Mouse (Mus musculus): ENCODE results near the gene Adap1.

The Adap1 gene

DNA sequence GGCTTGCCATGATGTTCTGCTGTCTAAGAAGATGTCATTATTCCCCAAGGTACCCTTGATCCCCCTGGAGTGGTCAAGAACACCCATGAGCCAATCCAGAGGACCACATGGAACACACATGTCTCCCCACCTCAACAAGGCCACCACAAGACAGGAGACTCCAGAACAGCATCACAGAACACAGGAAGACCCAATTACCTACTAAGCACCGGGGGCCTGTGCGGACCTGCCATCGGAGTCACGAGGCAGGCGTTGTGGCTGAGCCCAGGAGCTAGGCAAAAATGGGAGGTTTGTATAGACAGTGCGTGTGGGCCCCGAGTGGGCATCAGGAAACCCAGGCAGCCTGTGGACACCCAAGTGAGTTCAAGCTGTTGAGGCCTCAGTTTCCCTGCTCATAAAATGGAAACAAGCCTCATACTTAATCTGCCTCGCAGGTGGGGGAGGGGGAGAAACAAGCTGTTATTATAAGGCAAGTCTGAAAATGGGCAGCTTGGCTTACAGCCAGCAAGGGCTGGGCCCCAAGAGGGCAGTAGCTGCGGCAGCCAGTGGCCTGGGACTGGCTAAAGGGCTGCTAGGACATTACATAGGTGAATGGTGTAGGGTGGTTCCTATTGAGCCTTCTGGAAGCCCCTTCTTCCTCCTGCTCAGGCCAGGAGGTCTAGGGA is 2.0 kb downstream of the Adap1 start:
- no peak for DNase-seq (ENCODE audit: low read depth, low spot score)

DNA sequence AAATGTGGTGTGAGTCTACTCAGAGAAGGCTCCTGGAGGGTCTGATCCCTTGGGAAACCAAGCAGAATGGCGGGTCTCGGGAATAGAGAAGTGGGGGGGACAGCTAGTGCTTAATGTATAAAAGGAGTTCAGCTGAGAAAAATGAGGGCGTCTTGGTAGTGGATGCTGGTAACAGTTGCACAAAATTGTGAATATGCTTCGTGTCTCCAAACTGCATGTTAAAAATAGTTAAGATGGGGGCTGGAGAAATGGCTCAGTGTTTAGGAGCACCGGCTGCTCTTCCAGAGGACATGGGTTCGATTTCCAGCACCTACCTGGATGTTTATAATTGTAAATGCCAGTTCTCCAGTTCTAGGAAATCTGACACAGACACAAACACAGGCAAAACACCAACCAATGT is 4.1 kb downstream of the Adap1 start:
- DNase-seq (ENCODE audit: low read depth, low spot score) = no peak

DNA sequence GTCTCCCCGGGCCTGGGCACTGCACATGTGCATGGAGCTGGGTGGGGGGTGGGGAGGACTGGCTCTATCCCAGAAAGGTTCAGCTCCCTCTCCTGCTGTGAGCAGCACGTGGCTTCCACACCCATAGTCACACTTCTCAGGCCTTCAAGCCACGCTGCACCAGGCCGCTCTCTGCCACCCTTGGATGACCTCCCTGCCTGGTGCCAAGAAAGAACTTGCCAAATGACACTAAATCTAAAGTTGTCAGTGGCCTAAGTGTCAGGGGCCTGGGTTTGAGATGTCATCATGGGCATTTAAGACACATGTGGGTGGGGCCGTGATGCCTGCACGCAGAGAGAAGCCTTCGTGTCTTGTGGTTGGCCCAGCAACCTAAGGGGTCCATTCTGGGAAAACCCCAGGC is 5.0 kb downstream of the Adap1 start:
- peak; percentile 50 for DNase-seq (ENCODE audit: low read depth, low spot score)

DNA sequence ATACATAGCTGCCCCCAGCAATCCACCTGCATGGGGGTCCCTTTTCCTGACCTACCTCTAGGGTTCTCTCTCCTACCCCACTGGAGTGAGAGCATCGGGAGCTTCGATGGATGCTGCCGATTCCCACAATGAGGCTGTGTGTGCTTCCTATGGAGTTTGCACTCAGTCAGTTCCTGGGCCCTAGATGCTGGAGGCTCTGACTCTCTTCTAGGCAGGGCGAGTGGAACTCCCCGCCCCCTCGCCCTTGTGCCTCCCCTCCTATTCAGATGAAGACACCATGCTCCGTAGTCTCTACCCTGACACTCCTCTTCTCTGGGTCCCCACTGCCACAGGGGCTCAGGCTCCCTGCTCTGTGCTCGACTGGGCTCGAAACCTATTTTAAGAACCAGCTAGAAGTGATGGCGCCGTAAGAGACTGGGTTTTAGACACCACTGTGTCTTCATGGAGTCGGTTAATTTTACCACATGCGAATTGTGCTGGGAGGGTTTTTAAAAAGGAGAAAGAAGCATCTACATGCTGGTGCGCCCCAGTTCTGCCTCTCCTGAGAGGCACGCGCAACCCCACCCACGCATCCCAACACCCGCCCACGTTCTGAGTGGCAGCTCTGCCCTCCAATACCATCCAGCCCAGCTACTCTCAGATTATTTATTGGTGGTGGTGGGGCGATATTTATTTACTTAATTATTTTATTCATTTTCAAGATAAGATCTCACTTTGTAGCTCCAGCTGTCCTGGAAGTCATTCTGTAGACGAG is 7.5 kb downstream of the Adap1 start:
- peak; percentile 64 for DNase-seq (ENCODE audit: low read depth, low spot score)

DNA sequence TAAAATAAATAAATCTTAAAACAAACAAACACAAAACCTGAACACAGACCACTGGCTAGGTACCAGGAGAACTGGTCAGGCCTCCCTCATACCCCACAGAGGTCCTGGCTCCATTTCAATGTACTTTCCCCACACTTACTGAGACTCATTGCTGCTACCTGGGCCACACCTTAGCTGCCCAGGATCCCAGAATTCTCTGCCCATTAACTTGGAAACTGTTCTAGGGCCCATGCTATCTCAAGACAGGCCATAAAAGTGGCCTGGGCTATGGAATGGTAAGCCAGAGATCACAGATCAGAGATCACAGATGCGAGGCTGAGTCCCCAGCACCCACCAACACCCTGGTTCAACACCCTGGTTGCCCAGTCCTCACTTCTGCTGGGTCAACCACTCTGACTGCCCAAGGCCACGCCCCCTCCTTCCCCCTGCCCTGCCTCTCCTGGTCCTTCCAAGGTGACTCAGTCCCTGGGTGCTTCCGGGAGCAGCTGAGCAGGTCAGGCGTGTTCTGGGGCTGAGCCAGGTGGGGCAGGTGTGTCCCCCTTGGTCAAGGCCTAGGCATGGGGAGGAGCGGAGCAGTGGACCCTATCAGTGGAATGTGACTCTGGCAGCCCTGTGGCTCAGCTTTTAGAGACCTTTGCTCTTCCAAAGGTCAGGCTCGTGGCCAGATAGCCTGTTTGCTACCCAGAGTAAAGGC is 8.3 kb downstream of the Adap1 start:
- DNase-seq (ENCODE audit: low read depth, low spot score) = no peak

DNA sequence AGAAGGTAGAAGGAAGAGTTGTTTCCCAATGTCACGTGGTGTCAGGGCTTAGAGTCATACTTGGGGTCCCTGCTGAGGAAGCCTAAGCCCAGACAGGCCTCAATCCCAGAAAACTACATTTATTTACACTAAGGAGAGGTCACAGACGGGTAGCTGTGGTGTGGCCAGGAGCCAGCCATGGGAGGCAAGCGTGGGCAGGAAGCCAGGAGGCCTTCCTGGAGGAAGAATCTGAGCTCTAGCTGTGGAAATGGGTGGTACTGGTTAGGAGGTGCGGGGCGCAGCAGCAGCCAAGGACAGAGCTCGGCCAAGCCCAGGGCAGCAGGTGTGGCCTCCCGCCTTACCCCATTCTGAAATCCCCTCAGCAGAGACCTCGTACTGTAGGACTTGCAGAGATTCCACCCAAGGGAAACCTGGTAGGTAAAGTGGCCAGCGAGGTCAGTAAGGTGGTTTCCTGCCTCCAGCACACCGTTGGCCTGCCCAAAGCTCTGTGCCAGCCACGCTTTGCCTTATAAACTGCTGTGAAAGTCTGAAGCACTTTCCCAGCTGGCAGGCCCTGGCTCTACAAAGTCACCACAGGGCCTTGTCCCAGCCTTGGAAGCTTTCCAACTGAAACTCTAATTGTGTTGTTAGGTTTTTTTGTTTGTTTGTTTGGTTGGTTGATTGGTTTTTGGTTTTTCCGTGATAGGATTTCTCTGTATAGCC is 10.3 kb downstream of the Adap1 start:
- no peak for DNase-seq (ENCODE audit: low read depth, low spot score)

DNA sequence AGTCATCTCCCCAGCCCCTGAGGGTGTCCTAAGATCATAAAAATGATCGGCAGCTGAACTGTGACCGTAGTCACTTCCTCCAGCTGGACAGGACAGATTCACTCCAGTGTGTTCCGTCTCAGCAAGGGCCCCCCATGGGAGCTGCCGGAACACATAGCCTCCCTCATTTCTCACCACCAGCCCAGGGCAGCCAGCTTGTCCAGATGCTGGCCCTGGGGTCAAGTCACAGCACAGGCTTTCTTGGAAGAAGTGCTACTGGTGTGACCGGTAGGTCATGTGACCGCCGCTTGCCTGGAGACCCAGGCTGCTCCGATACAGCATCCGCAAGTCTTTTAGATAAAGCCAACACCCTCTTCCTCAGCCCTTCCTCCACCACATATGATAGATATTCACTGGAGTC is 11.9 kb downstream of the Adap1 start:
- no peak for DNase-seq (ENCODE audit: low read depth, low spot score)

DNA sequence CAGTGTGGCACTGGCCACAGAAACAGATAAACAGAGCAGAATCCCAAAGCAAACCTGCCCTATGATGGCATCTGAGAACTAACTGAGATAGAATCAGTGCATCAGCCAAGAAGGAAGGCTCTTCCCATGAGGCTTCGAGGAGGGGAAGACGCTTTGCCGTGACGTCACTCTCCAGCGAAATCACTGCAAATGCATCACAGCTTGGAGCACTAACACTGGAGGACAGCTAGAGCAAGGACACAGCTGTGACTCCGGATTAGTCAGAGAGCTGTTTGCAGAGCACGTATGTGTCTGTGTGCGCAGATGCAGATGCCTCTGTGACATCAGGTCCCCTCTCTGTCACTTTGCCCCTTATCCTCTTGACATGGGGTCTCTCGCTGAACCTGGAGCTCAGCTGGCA is 13.6 kb downstream of the Adap1 start:
- DNase-seq (ENCODE audit: low read depth, low spot score) = no peak

DNA sequence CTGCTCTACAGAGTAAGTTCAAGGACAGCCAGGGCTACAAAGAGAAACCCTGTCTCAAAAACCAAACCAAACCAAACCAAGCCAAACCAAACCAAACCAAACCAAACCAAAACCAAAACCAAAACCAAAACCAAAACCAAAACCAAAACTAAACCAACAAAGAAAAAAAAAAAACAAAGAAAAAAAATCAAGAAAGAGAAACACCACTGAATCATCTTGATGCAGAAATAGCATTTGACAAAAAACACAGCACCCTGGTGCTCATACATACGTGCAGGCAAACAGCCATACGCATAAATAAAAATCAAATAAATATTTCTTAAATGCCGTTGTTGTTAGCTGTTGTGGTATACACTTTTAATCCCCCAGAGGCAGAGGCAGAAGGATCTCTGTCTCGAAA is 14.9 kb downstream of the Adap1 start:
- no peak for DNase-seq (ENCODE audit: low read depth, low spot score)

DNA sequence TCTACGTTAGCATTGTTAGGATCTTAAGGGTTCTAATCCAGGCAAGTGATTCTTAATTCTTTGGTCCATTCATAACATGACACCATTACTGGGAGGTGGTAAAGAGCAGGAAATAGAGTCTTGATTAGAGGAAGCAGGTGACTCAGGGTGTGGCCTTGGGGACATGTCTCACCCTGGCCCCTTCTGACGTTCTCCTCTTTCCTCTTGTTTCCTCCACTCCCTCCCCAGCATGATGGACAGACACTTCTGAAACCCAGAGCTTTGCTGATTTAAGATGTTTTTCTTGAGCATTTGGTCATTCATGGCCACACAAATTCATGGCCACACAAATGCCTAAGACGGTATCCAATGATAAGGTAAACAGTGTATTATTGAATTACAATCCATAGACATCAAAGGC is 15.5 kb downstream of the Adap1 start:
- DNase-seq (ENCODE audit: low read depth, low spot score) = no peak

DNA sequence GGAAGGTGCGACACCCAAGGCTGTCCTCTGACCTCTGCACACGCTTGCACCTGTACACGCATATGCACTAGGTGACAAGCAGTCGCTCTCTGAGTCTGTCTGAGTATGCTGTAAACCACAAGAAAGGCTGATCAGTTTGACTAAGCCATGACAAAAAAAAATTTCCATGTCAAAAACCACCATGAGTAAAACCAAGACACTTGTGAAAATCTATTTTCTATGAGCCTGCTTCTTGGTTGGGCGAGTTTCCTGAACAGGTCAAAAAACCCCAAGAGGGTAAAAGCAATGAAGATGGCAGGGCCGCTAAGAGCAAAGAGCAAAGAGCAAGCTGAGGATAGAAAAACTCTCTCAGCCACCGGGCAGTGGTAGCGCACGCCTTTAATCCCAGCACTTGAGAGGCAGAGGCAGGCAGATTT is 21.8 kb downstream of the Adap1 start:
- DNase-seq (ENCODE audit: low read depth, low spot score) = no peak

DNA sequence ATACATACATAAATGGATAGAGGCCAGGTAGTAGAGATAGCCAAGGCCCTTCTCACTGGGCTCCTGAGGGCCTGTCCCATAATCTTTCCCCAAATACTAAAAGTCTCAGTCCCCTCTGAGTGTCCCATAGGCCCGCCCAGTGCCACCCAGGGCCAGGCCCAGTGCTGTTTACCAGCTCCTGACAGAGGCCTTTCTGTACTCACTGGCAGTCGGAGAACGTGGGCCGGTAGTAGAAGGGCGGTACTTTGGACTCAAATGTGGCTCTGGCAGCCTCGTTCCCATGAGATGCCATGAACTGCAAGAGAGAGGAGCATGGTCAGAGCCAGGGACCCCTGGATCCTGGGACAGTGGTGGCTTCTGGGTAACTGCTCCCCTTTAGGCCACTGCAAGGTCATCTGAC is 23.3 kb downstream of the Adap1 start:
- DNase-seq (ENCODE audit: low read depth, low spot score) = no peak

DNA sequence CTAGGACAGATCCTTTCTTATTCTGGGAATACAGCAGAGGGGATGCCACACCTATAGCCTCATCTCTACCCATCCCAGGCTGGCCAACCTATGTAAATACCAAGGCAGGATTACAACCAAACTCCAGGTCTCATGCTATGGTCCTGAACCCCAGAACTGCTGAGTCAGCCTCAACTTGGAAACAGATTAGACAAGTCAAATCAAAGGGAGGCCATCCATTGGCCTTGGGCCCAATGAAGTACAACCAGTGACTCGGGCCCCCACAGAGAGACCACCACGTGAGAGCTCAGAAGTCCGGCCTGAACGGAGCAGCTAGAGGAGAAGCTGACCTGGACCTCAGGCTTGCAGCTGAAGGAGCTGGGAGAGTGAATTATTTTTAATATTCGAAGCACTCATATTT is 27.7 kb downstream of the Adap1 start:
- DNase-seq (ENCODE audit: low read depth, low spot score) = no peak

DNA sequence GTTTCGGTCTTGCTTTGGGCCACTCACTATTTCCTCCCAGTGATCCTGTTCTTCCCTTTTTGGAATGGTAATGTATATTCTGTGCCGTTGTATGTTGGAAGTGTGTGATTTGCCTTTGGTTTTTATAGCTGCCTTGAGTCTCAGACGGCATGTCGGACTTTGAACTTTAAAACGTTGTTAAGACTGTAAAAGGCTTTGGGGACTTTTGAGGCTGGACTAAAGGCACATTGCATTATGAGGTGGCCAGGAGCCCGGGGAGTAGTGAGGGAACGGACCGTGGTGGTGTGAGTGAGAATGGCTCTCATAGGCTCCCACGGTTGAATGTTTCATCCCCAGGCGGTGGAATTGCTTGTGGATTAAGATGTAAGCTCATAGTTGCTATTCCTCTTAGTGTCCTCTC is 28.3 kb downstream of the Adap1 start:
- no peak for DNase-seq (ENCODE audit: low read depth, low spot score)

DNA sequence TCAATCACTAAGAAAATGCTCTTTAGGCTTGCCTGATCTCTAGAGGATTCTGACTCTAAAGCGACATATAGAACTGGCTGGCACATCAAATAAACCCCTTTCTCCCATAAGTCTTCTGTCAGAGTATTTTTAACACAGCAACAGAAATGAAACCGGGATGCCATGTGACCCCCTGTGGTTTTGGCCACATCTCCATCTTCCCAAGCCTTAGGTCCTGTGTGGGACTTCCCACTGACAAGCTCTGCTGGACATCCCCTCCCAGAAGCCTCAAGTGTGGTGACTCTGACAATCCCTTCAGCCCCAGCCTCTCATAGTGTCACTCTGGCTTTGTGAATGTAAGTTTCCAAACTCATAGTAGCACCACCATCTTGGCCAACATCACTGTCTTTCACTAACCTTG is 31.3 kb downstream of the Adap1 start:
- no peak for DNase-seq (ENCODE audit: low read depth, low spot score)

DNA sequence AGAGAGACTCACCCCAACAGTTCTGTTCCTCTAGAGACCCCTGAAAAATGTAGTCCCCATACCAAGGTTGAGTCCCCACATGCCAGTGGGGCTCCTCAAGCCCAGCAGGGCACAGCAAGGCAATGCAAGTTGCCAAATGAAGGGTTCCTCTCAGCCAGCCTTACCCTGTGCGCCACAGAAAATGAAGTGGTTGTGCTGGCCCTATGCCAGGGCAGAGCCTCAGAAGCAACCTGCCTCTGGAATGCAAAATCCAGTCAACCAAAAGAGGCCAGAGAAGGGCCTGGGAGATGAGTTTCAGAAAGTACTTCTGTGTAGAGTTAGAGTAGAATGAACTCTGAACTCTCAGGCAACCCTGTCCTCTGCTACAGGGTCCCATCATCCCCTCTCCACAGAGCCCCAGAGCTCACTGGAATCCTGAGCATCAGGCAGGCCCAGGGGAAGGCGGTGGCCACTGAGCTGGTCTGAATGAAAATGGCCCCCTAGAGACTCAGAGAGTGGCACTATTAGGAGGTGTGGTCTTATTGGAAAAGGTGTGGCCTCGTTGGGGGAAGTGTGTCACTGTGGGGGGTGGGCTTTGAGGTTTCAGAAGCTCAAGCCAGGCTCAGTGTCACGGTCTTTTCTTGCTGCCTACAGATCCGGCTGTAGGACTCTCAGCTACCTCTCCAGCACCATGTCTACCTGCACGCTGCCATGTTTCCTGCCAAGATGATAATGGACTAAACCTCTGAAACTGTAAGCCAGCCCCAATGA is 33.4 kb downstream of the Adap1 start:
- peak; percentile 78 for DNase-seq (ENCODE audit: low read depth, low spot score)

DNA sequence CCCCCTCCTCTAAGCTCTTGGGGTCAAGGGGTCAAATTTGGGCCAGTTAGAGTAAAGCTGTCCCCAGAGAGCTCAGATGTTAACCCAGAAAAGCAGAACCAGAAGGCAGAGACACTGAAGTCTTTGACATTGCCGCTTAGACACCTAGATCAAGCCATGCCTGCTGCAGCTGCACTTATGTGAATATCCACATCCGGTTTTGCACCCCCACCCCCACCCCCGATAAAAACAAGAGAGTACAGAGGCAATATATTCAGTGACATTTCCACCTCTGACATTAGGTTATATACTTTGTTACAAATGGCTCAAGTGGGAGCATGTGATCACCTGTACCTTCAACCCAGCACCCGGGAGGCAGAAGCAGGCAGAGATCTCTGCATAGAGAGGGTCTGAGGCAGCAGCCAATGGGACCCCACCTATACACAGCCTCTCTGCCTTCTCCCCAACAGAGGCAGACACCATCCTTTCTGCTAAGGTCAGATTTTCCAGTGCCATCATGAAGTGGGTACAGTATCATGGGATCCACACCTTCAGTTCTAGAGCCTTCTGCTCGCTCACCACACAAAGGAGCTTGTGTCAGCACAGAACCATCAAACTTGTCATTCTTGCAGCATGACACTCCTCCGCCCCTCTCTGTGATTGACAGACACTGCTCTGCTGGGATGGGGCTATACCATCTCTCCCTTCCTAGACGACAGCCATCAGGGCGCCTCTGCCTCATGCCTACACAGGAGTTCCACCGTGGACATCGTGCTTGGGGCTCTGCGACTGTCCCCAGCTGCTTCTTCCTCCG is 34.8 kb downstream of the Adap1 start:
- no peak for DNase-seq (ENCODE audit: low read depth, low spot score)

DNA sequence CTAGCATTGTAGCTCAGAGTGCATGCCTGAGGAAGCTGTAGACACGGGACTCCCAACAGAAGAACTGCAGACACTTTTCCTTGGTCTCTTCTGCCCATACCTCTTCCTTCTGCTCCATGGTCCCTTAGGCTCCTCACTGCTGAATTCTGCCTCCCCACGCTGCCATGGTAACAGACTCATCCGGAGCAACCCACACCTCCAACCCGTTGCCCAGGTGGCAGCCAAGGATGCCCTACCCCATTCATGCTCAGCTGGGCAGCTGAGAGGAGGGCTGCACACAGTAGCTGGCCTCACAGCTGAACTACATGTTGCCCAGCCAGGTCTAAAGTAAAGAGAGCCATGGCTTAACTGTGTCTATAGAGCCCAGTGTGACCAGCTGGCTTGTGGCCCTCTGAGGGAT is 36.8 kb downstream of the Adap1 start:
- DNase-seq (ENCODE audit: low read depth, low spot score) = no peak

DNA sequence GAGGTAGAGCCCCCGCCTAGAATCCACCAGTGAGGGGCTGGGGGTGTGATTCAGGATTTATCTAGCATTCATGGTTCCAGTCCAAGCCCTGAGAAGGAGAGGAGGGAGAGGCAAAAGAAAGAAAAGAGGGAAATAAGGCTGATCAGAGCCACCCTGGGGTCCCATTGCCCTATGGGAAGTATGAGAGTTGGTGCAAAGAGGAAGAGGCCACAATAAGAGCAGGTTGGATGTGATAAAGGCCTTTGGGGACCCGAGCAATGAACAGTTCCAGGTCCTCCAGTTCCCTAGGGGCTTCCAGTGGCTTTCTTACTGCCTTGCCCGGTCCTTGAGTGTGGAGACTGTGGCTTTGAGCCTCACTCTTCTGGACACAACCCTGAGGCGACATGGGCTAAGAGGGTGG is 37.6 kb downstream of the Adap1 start:
- DNase-seq (ENCODE audit: low read depth, low spot score) = no peak

DNA sequence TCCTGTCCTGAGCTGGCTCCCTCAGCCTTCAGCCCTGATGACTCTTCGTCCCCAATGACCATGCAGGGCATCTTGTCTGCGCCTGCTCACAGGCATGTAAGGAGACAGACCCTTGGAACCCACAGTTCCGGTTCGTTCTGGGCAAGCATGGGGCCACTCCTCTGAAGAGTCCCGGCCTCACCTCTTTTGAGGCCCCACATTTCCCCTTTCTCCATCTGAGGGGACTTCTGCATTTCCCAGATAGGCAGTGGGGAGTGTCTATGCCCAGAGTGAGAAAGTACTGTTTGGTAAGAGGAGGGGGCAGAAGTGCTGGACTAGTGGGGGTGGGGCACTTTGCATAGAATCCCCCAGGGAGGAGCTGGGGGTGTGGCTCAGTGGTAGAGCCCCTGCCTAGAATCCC is 38.3 kb downstream of the Adap1 start:
- DNase-seq (ENCODE audit: low read depth, low spot score) = no peak
